Mouse (Mus musculus) midbrain, embryonic 11.5 days (tissue): Measurements from ENCODE around the gene Dleu7. TPM values are rescaled to one million over a fixed set of nuclear protein-coding genes. Genes with fewer than 3 reads are reported as not detected.

Experiments
- ATAC-seq: fragments of 200-750 bp; cut with Nextera tagmentation; 2 replicates; pipeline ENCODE4 v1.8.0; 2017; ENCODE audit warnings: moderate TSS enrichment, moderate library complexity; ENCODE audit not compliant: low FRiP score
- DNase-seq: peaks from one replicate; pipeline ENCODE4 v3.0.0; 2015; ENCODE audit warnings: low spot score; ENCODE audit errors: missing footprints
- H3K27ac ChIP-seq: fragments of 300-500 bp; sonication (generic); 2 replicates; pipeline ENCODE4 v1.5.1; 2014; ENCODE audit warnings: low read depth, low read length
- H3K27me3 ChIP-seq: fragments of 300-500 bp; sonication (generic); 2 replicates; pipeline ENCODE4 v1.6.1; 2014; ENCODE audit warnings: mild to moderate bottlenecking, low read length, moderate library complexity, mixed read lengths; ENCODE audit not compliant: control insufficient read depth, insufficient read depth
- H3K36me3 ChIP-seq: fragments of 300-500 bp; sonication (generic); 2 replicates; pipeline ENCODE4 v1.6.1; 2014; ENCODE audit warnings: mild to moderate bottlenecking, low read length, moderate library complexity, mixed read lengths; ENCODE audit not compliant: control insufficient read depth, insufficient read depth
- H3K4me1 ChIP-seq: fragments of 300-500 bp; sonication (generic); 2 replicates; pipeline ENCODE4 v1.6.1; 2014; ENCODE audit warnings: low read length; ENCODE audit not compliant: control insufficient read depth, insufficient read depth
- H3K4me2 ChIP-seq: fragments of 300-500 bp; sonication (generic); 2 replicates; pipeline ENCODE4 v1.6.1; 2014; ENCODE audit warnings: mild to moderate bottlenecking, moderate library complexity
- H3K4me3 ChIP-seq: fragments of 300-500 bp; sonication (generic); 2 replicates; pipeline ENCODE4 v1.5.1; 2014; ENCODE audit warnings: low read depth, low read length
- H3K9ac ChIP-seq: fragments of 300-500 bp; sonication (generic); 2 replicates; pipeline ENCODE4 v1.6.1; 2014; ENCODE audit warnings: low read length
- H3K9me3 ChIP-seq: fragments of 300-500 bp; sonication (generic); 2 replicates; pipeline ENCODE4 v1.6.1; 2016; ENCODE audit warnings: low read length; ENCODE audit not compliant: control insufficient read depth
- WGBS: fragments of 180-500 bp; shearing (Covaris S2); extraction: QIAGEN DNeasy Blood & Tissue Kit; methylation state at CpG from one replicate; pipeline ENCODE4 v1.1.7; 2014; 5-methylcytosine and 5-hydroxymethylcytosine counted together
- polyA plus RNA-seq: library from polyadenylated mRNA; unstranded; fragments of >200 nt; fragmentation: Nextera tagmentation; extraction: Ambion mirVana; gene quantifications from 2 replicates; pipeline ENCODE4 v1.2.1, GENCODE M21; 2014

Dleu7 gene
- 3.7 and 5.1 TPM in 2 replicates for polyA plus RNA-seq

GRCm38 (mm10) chr14:62292488-62293339, at the start of gene Dleu7, which contains the start of gene Rnaseh2b:
Dleu7 (minus strand) TSS chr14:62293047.
Rnaseh2b (plus strand) TSS chr14:62292589.
- H3K9ac ChIP-seq: peak within 1 kb of the TSS; percentile 60
- no peaks in the 10 kb centered on the region for H3K36me3 ChIP-seq
- no peaks in the 10 kb centered on the region for H3K9me3 ChIP-seq
- DNase-seq: peak; percentile 96
- WGBS: under 1% methylated on average over 59 of the region's 60 CpGs
- H3K4me1 ChIP-seq: peaks cover 10% of the 10 kb centered on the region
- peak; percentile 94 for ATAC-seq
- peak within 1 kb of the TSS; percentile 63 for H3K4me2 ChIP-seq
- no peak within 1 kb of the TSS for H3K27ac ChIP-seq
- no peaks in the 10 kb centered on the region for H3K27me3 ChIP-seq
- peak within 1 kb of the TSS; percentile 40 for H3K4me3 ChIP-seq

GRCm38 (mm10) chr14:62341887-62342642, 49.2 kb upstream of the Dleu7 start:
- H3K36me3 ChIP-seq: no peaks in the 10 kb centered on the region
- H3K4me1 ChIP-seq: 0 out of 2 replicates have a peak, but pooled peaks cover 4% of the 10 kb centered on the region
- DNase-seq: peak; percentile 78
- ATAC-seq: no peak
- WGBS: 78% methylated on average over 8 of the region's 8 CpGs
- H3K4me2 ChIP-seq: no peak overlapping the region
- H3K4me3 ChIP-seq: no peak overlapping the region
- H3K9ac ChIP-seq: no peak overlapping the region
- H3K27me3 ChIP-seq: no peaks in the 10 kb centered on the region
- H3K27ac ChIP-seq: no peak overlapping the region
- H3K9me3 ChIP-seq: no peaks in the 10 kb centered on the region

GRCm38 (mm10) chr14:62339196-62339595, 46.3 kb upstream of the Dleu7 start:
- H3K9ac ChIP-seq: no peak overlapping the region
- 0 out of 2 replicates have a peak, but pooled peaks cover 4% of the 10 kb centered on the region for H3K4me1 ChIP-seq
- H3K9me3 ChIP-seq: no peaks in the 10 kb centered on the region
- H3K27ac ChIP-seq: no peak overlapping the region
- H3K4me2 ChIP-seq: no peak overlapping the region
- DNase-seq (no peak), ATAC-seq (no peak)
- no peak overlapping the region for H3K4me3 ChIP-seq
- no peaks in the 10 kb centered on the region for H3K27me3 ChIP-seq
- H3K36me3 ChIP-seq: no peaks in the 10 kb centered on the region
- 80% methylated on average over 1 of the region's 1 CpGs for WGBS

- no peak overlapping the region for H3K4me2 ChIP-seq
- peaks cover 15% of the 10 kb centered on the region for H3K4me1 ChIP-seq
- no peaks in the 10 kb centered on the region for H3K9me3 ChIP-seq
- DNase-seq: peak; percentile 73
- H3K27ac ChIP-seq: no peak overlapping the region
- no peaks in the 10 kb centered on the region for H3K27me3 ChIP-seq
- H3K9ac ChIP-seq: no peak overlapping the region; the same call in 1 of the 2 replicates
- no peak for ATAC-seq
- 77% methylated on average over 9 of the region's 9 CpGs for WGBS
- no peak overlapping the region for H3K4me3 ChIP-seq
- H3K36me3 ChIP-seq: no peaks in the 10 kb centered on the region
Observed at GRCm38 (mm10) chr14:62333909-62334687, 41.3 kb upstream of the Dleu7 start.

DNA sequence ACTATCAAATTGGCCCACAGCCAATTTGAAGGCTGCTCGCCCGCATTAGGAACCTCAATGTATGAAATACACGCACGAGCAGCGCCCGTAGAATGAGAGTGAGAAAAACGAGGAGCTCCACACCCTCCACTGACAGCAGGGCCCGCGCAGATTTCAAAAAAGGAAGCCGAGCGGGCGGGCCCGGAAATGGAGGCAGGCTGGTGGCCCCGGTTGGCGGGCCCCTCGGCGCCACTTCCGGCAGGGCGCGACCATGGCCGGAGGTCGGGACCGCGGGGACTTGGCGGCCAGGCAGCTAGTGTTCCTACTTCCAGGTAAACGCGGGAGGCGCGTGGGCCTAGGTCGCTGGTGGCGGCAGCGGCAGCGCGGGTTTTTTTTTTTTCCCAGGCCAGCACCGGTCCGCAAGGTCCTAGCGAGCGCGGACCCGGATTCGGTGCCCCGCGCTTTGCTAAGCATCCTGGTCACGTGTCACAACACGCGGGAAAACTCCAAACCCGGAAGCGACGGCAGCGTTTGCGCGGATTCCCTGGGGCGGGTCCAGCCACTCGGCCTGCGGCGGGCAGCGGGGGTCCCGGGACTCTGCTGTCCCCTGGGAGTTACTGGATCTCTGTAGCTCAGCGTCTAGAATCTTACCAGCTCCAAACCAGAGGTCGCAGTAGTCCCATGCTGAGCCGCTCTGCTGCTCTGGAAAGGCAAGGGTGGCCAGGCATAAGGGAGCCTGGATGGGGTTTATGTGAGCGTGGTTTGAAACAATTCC, 39.2 kb upstream of the Dleu7 start:
- H3K36me3 ChIP-seq: no peaks in the 10 kb centered on the region
- WGBS: under 1% methylated on average over 62 of the region's 62 CpGs
- peak overlapping the region; percentile 62 for H3K4me3 ChIP-seq
- H3K4me2 ChIP-seq: peak overlapping the region; percentile 76
- no peaks in the 10 kb centered on the region for H3K9me3 ChIP-seq
- DNase-seq (peak; percentile 98), ATAC-seq (peak; percentile 90)
- H3K9ac ChIP-seq: peak overlapping the region; percentile 85
- H3K4me1 ChIP-seq: peaks cover 19% of the 10 kb centered on the region
- H3K27ac ChIP-seq: peak overlapping the region; percentile 67
- H3K27me3 ChIP-seq: no peaks in the 10 kb centered on the region

GRCm38 (mm10) chr14:62331457-62331856, 38.6 kb upstream of the Dleu7 start:
- no peaks in the 10 kb centered on the region for H3K27me3 ChIP-seq
- DNase-seq (no peak), ATAC-seq (peak; percentile 38; the same call in 1 of the 2 replicates)
- H3K9ac ChIP-seq: peak overlapping the region; percentile 85
- H3K4me2 ChIP-seq: peak overlapping the region; percentile 76
- WGBS: 19% methylated on average over 6 of the region's 6 CpGs
- peak overlapping the region; percentile 67; the same call in 1 of the 2 replicates for H3K27ac ChIP-seq
- H3K4me1 ChIP-seq: peaks cover 19% of the 10 kb centered on the region
- no peaks in the 10 kb centered on the region for H3K36me3 ChIP-seq
- H3K9me3 ChIP-seq: no peaks in the 10 kb centered on the region
- H3K4me3 ChIP-seq: peak overlapping the region; percentile 62

- ATAC-seq: no peak
- Histone ChIP-seq H3K9ac (no peak overlapping the region), H3K27ac (no peak overlapping the region), H3K9me3 (no peaks in the 10 kb centered on the region), H3K36me3 (no peaks in the 10 kb centered on the region), H3K4me3 (no peak overlapping the region), H3K27me3 (no peaks in the 10 kb centered on the region), H3K4me1 (peaks cover 19% of the 10 kb centered on the region), H3K4me2 (no peak overlapping the region)
- peak; percentile 51 for DNase-seq
- WGBS: 95% methylated on average over 3 of the region's 3 CpGs
Observed at GRCm38 (mm10) chr14:62329631-62330030, 36.8 kb upstream of the Dleu7 start.

DNA sequence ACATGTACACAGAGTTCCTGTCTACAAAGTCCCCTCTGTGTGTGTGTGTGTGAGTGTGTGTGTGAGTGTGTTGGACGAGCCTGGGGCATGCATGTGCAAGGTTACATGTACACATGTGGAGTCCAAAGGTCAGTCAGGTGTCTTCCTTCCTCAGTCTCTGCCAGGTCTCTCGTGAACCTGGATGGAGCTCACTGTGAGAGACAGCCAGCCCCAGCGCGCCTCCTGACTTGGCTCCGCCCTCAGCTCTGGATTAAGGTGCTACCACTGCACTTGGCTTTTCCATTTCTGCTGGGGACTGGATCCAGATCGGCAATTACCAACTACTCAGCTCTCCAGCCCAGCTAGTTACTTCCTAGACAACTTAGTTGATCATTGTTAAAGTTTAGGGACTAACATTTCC, 35.8 kb upstream of the Dleu7 start:
- Histone ChIP-seq H3K4me3 (no peak overlapping the region), H3K4me2 (no peak overlapping the region), H3K27me3 (no peaks in the 10 kb centered on the region), H3K36me3 (no peaks in the 10 kb centered on the region), H3K27ac (no peak overlapping the region), H3K9ac (no peak overlapping the region), H3K4me1 (peaks cover 19% of the 10 kb centered on the region), H3K9me3 (no peaks in the 10 kb centered on the region)
- no peak for ATAC-seq
- peak; percentile 35 for DNase-seq
- WGBS: 40% methylated on average over 6 of the region's 6 CpGs
